Mouse (Mus musculus) urinary bladder, postnatal 10 days (tissue): ENCODE results near the gene Skap2.

Source experiments
- DNase-seq: peaks from one replicate; pipeline ENCODE4 v3.0.0; 2022; ENCODE audit warnings: low spot score

Gene Skap2

DNA sequence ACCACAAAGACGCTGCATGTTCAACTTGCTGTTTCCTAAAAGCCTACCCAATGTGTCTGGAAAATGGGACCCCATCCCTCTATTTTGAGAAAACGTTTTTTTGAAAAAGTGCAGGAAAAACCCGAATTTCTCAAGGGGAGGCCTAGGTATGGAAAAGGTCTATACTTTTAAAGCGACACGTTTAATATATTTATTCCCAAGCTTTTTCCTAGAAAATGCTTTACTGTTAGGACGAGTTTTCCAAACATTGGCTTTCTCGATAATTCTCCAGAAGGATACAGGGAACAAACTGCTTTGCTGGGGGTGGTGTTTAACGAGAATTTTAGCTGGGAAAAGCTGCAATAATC lies 6.8 kb downstream of the Skap2 start:
- no peak for DNase-seq

DNA sequence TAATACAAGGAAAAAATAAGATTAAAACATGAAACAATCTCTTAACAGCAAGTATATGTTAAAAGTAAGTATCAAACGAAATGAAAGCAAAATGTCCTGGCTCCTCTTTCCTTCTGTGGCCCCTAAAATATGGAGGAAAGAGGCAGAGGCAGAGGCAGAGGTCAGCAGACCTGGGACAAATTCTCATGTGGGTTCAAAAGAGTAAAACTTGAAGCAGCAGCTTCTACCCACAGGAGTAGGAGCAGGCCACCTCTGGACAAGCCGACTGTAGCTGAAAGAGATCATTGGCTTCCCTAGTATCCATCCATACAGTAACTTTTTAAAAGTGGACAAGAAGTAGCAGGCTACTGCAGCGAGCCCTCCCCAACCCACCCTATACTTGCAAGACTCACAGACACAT lies 7.4 kb downstream of the Skap2 start:
- no peak for DNase-seq

DNA sequence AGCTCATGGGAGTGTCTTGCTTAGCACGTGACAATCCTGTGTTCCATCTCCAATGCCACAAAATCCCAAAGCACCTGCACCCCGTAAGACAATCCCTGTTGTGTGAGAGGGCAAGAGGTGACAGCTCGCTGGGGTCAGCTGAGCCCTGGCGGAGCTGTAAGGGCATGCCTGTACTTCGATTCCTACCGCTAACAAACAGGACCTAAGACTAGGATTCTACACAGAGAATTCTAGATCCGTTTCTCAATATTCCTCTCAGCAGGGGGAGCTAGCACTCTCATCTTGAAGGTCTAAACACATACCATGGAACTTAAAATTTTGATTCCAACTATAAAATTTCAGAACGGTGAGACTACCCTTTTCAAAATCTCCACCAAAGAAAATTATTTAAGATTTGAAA lies 9.7 kb downstream of the Skap2 start:
- no peak for DNase-seq

DNA sequence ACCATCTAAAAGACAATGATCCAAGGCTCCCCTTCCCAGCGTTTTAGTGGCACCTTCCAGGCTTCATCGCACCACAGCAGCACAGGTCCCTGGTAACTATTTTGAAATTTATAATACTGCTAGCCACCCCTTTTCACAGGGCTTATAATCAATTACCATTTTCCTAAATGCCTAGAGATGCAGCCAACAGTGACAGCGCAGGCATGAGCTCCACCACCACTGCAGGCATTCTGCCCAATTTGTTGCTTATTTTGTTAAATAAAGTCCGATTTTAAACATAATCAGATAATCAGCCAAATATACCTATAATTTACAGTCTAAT lies 13.2 kb downstream of the Skap2 start:
- DNase-seq, result no peak

DNA sequence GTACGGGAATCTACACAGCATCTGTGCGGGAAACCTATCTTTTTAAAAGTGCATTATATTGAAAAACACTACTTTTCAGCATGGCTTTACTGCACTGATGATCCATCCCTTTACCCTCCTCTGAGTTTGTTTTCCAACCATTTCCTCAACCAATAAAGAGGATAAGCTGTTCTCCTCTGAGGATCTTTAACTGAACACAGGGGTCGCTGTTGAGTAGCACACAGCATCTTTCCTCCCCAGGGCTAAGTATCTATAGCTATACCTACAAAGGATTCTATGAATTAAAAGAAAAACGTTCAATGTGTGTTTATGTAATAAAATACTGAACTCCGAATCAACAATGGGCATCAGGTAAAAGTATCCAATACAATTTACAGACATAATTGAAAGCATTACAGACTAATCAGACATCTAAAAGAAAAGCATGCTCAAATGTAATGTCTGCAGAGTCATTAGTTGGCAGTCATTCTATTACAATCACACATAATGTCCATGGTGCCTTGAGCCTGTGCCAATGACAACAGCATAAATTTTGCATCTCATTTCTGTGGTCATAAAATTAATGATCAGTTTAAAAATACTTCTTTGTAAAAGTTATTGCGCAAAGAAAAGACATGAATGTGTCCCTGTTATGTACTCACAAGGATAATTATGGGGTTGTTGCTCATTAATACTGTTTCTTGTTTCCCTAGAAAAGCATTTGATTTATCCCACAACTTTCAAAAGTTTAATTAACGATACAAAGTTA lies 13.8 kb downstream of the Skap2 start:
- DNase-seq, result no peak

DNA sequence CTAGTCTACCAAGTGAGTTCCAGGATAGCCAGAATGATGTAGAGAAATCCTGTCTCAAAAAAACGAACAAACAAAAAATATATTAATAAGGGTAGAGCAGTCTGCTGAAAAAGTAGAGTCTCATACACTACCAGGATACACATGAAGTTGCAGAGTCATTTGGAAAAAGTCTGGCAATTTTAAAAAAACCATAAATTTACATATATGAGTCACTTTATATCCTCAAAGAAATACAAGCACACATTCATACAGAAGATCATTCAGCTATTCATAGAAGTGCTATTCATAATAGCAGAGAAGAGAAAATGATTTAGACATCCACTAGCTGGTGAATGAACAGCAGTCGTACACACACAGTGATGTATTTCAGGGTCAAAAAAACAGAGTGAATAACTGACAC lies 24.4 kb downstream of the Skap2 start:
- DNase-seq, result no peak

DNA sequence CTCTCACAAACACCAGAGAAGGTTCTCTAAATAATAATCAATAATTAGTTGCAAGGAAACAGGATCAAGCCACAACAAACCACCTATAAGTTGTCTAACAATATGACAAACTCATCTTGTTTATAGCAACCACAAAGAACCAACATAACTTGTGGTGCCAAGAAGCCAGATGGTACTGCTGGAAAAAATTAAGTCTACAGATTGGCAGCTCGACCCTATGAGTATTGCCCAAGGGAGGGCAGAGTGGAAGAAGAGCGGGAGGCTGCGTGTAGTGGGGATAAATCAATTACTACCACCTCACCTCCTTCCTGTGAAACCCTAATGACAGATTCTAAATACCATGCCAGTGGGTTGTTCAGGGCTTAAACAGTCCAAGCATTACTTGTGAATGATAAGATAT lies 34.7 kb downstream of the Skap2 start:
- no peak for DNase-seq

DNA sequence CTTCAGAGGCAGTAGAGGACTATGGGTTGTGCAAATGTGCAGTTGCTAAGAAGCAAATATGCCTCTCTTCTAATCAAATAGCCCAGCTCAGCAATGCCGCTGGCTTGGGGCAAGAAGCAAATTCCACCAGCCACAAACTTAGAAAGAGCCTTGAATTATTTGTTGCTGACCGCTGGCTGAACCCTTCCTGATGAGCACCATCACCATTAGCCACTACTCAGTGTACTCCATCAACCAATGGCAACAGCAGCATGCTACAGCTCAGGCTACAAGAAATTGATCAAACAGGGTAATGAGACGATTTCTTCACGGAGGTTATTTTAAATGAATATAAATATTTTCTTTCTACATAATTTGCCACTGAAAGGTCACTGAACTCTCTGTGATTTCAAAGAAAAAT lies 36.6 kb downstream of the Skap2 start:
- DNase-seq, result no peak

DNA sequence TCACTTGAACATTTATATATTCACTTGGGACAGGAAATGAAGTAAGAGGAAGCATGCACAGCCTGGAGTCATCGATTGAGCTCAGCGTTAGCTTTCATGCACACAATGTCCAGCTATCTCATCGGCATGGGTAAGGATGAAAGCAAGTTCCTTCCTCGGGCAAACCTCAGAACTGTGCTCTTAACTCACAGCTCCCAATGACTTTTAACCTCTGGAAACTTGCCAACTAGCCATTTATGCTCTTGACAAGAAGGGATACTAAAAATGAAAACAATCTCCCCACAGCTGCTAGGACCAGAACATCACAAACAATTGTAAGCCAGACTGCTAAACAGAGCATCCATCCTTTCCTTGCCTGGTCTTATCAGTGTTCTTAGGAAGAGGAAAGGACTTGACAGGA lies 53.4 kb downstream of the Skap2 start:
- no peak for DNase-seq

DNA sequence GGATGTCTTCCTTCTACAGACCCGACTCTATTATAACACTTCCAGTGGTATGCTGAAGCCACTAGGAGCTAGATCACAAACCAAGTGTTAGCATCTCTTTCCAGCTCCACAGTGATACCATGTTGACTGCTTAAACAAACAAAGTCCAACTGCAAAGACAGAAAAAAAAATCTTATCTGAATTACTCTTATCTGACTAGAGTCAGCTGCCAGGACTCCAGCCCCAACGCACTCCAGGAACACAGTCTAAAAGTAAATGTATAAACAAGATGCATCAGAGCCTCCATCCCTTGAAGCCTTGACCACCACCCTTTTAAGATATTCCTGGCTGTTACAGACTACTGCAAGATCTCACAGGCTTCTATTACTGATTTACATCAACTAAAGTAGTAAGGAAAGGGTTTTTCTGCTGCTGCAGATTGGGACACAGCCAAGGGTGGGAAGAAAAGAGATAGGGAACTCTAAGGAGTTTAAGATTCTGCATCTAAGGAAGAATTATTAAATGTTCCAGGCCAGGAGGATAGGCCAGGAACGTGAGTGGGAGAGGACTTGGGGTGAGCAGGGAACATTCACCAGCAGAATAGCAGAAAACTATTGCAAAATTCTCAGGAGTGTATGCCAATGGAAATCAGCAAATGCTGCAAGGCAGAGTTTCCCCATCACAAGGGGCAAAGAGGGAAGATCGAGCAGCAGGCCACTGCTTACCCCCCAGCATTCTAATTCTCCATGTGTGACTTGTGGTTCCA lies 56.1 kb downstream of the Skap2 start:
- no peak for DNase-seq

DNA sequence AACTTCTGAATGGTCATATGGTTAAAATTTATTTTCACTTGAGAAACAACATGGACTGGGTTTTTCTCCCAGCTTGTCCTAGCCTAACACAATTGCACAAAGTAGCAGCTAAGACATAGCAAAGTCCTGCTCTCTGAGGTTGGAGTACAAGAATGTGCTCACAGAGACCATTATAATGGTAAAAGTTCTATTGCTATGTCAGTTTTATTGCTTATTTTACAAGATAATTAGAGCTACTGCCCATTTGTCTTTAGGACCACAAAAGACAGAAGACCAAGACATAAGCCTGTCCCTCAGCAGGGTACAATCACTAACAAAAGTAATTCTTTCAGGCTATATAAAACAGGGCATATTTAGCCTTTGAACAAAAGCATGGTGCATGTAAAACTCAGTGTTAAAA lies 64.7 kb downstream of the Skap2 start:
- DNase-seq, result no peak

DNA sequence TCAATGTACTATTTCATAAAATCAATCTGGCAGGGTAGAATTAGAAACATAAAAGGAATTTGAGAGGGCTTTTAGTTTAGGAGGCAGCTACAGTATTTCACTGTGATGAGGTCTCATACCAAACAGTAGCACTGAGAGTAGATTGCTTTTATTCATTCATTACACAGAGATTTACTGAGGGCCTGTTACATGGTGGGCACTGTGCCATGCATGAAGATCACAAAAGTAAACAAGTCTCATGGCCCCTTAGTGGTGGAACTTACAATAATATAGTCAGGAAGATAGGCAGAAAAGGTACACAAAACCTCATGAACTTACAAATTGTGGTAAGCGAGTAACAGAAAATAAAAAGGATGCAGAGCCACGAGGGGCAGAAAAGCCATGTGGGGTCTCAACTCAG lies 67.4 kb downstream of the Skap2 start:
- DNase-seq, result no peak

DNA sequence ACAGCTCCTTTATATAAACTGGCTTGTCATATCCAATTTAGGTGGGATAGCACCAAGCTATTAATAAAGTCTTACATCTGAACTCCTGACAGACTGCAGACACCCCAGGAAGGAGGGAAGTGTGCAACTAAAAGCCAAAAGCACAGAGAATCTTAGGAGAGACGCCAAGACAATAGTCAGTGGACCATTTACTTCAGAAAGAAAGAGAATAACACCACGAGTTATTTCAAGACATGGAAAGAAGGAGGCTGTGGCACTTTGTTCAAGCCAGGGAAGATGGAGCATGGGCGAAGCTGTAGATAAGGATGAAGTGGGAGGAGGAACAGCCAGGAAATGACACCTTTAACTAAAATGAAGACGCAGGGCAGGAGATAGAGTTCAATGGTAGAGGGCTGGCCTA lies 78.4 kb downstream of the Skap2 start:
- DNase-seq, result no peak

DNA sequence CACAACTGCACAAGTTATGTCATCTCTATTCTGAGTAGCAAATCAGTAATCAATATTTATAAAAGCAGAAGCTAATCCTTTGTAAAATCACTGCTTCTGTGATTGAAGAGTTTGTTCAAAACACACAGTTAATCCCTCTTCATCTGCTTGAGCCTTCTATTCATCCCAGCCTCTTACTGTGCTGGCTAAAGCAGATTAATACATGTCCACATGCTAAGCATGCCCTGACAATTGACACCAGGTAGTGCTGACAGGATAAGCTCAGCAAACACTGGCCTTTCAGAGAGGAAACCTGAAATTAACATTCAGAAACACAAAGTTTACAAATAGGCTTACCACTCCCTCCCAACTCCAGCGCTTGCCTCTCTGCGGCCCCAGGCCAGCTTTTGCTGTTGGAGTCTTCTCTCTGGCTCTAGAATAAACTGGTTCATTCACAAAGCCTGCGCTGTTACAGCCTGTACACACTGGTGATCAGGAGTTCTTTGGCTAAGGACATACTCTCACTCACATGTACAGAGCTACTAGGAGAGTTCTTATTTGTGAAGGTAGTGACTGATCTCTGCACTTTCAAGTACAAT lies 79.2 kb downstream of the Skap2 start:
- DNase-seq, result no peak

DNA sequence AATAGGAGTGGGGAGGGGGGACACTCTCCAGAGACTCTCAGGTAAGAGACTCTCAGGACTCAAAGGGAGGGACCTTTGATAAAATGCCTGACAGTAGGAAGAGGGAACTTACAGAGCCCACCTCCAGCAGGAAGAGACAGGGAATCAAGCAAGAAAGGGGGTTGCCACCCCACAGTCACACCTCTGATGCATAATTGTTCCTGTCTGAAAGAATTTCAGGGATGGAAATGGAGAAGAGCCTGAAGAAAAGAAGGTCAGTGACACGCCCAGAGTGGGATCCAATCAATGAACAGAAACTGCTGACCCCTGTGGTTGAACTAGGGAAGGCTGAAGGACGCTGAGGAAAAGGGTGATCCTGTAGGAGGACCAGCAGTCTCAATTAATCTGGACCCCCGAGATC lies 85.2 kb downstream of the Skap2 start:
- no peak for DNase-seq

DNA sequence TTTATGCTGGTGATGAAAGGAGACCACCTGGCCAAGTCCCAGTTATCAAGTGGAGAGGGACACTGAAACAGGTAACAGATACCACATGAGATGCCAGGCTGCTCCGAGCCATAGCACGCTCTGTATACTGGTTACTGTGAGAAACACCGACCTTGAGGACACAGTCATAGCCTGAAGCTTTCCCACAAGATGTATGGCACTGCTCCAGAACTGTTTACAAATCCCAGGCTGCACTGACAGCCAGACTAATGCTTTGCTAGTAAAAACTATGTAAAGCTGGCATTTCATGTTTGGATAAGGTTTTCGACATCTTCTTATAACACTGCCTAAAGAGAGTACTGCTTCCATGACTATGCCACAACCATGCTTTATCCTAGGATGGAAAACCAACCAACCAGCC lies 90.5 kb downstream of the Skap2 start:
- no peak for DNase-seq

DNA sequence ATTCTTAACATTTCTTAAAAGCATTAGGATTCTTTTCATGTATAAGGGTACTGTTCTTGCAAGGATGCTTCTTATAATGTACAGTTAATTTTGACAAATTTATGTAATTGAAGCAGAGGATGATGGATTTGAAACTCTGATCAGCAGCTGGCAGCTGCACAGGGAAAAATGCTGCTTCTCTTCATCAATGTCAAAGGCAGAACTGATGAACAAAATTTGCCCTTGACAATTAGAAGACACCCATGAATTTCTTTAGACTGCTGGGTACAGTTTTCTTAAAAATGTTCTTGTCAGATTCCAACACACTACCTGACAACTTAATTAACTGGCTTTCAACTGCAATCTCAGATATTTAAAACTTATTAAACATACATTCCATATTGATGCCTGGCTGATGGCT lies 103.9 kb downstream of the Skap2 start:
- DNase-seq, result no peak

DNA sequence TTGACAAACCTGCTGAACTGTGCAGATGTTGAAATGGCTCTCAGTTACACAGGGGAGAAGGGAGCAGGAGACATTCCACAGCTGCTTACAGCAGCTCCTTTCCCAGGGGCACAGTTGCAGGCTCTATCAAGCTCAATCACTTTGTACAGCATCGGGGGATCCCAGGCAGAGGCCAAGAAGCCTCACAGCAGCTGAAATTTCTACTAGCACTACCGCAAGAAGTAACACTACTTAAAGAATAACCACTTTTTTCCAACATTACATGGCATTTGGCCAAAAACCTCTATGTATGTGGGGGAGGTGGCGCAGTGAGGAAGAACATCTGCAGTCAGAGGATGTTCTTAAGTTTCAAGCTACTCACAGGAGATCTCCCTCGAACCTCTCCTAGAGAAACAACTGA lies 106.7 kb downstream of the Skap2 start:
- no peak for DNase-seq

DNA sequence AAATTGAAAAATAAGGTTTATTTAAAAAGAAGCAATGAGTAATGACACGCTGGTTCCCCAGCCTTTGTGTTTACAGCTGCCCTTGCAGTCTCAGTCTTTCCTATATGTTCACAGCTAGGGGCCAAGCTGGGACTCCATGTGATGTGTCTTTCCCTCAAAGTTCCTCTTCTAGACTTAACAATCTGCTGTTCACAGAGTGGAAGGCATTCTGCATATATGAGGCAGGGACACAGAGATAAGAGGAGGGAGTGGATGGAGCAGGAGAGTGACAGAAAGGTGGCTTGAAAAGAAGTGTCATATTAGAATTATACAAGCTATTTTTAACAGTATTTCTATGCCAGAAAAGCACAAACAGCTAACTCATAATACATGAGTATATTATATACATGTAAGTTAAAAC lies 110.8 kb downstream of the Skap2 start:
- DNase-seq, result no peak

DNA sequence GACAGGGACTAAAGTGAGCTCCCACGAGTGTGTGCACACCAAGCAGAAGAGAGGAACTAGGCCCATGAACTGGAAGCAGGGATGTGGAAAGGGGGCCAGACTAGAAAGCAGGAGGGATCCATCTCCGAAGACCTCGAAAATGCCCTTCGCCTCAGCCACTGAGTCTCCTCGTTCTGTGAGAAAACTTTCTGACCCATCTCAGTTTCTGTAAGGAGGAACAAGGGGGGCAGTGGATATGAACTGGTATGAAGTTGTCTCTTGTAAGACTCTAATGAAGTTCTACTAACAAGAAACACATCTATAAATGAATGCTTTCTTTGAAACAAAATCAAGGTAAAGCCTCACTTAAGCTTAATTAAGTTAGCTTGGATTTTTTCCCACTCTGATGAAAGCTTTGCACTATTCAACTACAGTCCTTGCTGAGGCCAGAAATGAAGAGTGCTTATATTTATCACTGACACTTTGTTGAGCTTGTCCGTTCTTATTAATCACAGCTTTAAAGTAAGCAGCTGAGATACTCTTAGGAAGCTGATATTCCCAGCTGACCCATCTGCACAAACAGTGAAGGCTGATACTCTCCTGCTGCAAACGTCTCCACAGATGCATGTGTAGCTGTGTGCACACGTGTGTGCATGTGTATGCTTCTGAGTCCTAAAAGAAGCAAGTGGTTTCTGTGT lies 113.9 kb downstream of the Skap2 start:
- DNase-seq, result no peak

DNA sequence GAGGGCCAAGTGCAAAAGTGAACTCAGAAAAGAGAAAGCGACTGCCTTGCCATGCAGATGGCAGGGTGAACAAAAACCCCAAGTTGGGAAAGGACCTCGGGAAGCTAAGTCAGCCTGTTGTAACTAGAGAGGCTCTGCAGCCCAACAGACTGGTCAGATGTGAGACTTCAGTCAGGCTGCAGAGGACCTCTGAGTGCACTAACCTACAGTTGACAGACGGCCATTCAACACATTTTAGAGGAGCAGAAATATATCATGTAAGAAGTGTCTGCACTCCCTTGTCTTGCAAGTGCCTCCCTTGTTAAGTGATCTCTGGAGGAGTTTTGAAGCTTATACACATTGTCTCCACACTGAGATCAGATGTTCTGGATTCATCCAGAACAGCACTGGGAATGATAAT lies 116.6 kb downstream of the Skap2 start:
- DNase-seq, result no peak

DNA sequence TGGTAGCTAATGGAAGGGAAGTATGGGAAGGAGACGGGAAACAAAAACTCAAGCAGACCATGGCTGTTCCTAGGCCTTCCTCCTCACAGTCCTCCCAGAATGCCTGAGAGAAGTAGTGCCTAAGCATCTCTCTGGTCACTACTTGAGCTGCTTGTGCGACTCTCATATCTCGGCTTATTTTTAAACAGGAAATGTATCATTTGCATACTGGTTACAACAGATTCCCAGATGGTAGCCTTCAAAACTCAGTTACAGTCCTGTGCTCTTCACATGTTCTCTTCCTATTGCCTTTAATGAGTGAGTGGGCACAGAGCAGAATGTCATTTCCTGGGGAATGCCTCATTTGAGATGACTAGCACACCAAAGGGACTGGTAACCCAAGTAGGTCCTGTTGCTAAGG lies 117.6 kb downstream of the Skap2 start:
- DNase-seq, result no peak

DNA sequence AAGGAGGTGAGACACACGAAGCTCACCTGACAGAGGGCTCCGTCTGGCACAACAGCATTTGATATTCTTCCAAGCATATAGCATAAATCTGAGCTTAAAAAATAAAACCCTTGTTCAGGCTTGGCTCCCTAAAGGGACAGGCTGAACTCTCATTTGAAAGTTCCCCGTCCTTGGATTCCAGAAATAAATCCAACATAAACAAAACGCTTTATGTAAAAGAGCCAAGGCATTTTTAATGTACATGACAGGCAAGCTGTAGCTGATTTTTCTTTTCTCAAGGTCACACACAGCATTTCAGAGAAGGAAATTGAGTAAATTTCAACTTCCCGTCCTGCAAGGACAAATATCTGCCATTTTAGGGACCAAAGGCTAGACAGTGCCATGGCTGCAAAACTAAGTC lies 122.0 kb downstream of the Skap2 start:
- DNase-seq, result no peak
